Mouse (Mus musculus): ENCODE results near the gene Ccnj. TPM values are rescaled to one million over a fixed set of nuclear protein-coding genes. Genes with fewer than 3 reads are reported as not detected.

The Ccnj gene
- polyA plus RNA-seq, 1 experiment from 2014 or later = 42.6 TPM

GRCm38 (mm10) chr19:40817901-40818532, 13.1 kb upstream of the Ccnj start:
- Histone ChIP-seq H3K9ac (ENCODE audit: low read length) (no peak overlapping the region), H3K4me1 (ENCODE audit: control insufficient read depth, insufficient read depth, low read length) (no peaks in the 10 kb centered on the region), H3K36me3 (ENCODE audit: control insufficient read depth, insufficient read depth, low read length) (no peaks in the 10 kb centered on the region), H3K4me3 (ENCODE audit: low read depth, low read length) (no peak overlapping the region), H3K27ac (ENCODE audit: low read depth, low read length) (no peak overlapping the region), H3K9me3 (ENCODE audit: control insufficient read depth, low read length) (no peaks in the 10 kb centered on the region), H3K4me2 (no peak overlapping the region), H3K27me3 (ENCODE audit: control insufficient read depth, insufficient read depth, low read length) (no peaks in the 10 kb centered on the region)
- 87% methylated on average over 6 of the region's 6 CpGs for WGBS
- DNase-seq (ENCODE audit: low spot score, missing footprints) (no peak), ATAC-seq (ENCODE audit: low FRiP score) (no peak)

- Histone ChIP-seq H3K27ac (ENCODE audit: low read depth, low read length) (no peak overlapping the region), H3K4me2 (no peak overlapping the region), H3K4me1 (ENCODE audit: control insufficient read depth, insufficient read depth, low read length) (no peaks in the 10 kb centered on the region), H3K36me3 (ENCODE audit: control insufficient read depth, insufficient read depth, low read length) (no peaks in the 10 kb centered on the region), H3K9me3 (ENCODE audit: control insufficient read depth, low read length) (no peaks in the 10 kb centered on the region), H3K27me3 (ENCODE audit: control insufficient read depth, insufficient read depth, low read length) (no peaks in the 10 kb centered on the region), H3K9ac (ENCODE audit: low read length) (no peak overlapping the region), H3K4me3 (ENCODE audit: low read depth, low read length) (no peak overlapping the region)
- WGBS = 82% methylated on average over 7 of the region's 7 CpGs
- ATAC-seq (ENCODE audit: low FRiP score) (no peak), DNase-seq (ENCODE audit: low spot score, missing footprints) (no peak)
These were observed 12.3 kb upstream of the Ccnj start for GRCm38 (mm10) chr19:40818764-40819163.

- Histone ChIP-seq H3K4me2 (no peak overlapping the region), H3K4me3 (ENCODE audit: low read depth, low read length) (no peak overlapping the region), H3K9me3 (ENCODE audit: control insufficient read depth, low read length) (no peaks in the 10 kb centered on the region), H3K27me3 (ENCODE audit: control insufficient read depth, insufficient read depth, low read length) (no peaks in the 10 kb centered on the region), H3K9ac (ENCODE audit: low read length) (no peak overlapping the region), H3K27ac (ENCODE audit: low read depth, low read length) (no peak overlapping the region), H3K4me1 (ENCODE audit: control insufficient read depth, insufficient read depth, low read length) (no peaks in the 10 kb centered on the region), H3K36me3 (ENCODE audit: control insufficient read depth, insufficient read depth, low read length) (no peaks in the 10 kb centered on the region)
- 80% methylated on average over 4 of the region's 4 CpGs for WGBS
- no peak for ATAC-seq (ENCODE audit: low FRiP score)
- DNase-seq (ENCODE audit: low spot score, missing footprints) = no peak
These were observed 9.7 kb upstream of the Ccnj start for GRCm38 (mm10) chr19:40821306-40821825.

GRCm38 (mm10) chr19:40825636-40826035, 5.4 kb upstream of the Ccnj start:
- ATAC-seq (ENCODE audit: low FRiP score) (no peak), DNase-seq (ENCODE audit: low spot score, missing footprints) (no peak)
- no peak overlapping the region for H3K27ac ChIP-seq (ENCODE audit: low read depth, low read length)
- H3K4me1 ChIP-seq (ENCODE audit: control insufficient read depth, insufficient read depth, low read length) = 0 out of 2 replicates have a peak, but pooled peaks cover 3% of the 10 kb centered on the region
- WGBS = 78% methylated on average over 5 of the region's 5 CpGs
- no peaks in the 10 kb centered on the region for H3K9me3 ChIP-seq (ENCODE audit: control insufficient read depth, low read length)
- no peaks in the 10 kb centered on the region for H3K27me3 ChIP-seq (ENCODE audit: control insufficient read depth, insufficient read depth, low read length)
- H3K36me3 ChIP-seq (ENCODE audit: control insufficient read depth, insufficient read depth, low read length) = no peaks in the 10 kb centered on the region
- H3K4me2 ChIP-seq = no peak overlapping the region
- H3K9ac ChIP-seq (ENCODE audit: low read length) = no peak overlapping the region
- no peak overlapping the region for H3K4me3 ChIP-seq (ENCODE audit: low read depth, low read length)

- no peak overlapping the region for H3K9ac ChIP-seq (ENCODE audit: low read length)
- WGBS = 85% methylated on average over 7 of the region's 7 CpGs
- no peaks in the 10 kb centered on the region for H3K9me3 ChIP-seq (ENCODE audit: control insufficient read depth, low read length)
These were observed 4.3 kb upstream of the Ccnj start for GRCm38 (mm10) chr19:40826735-40827134.

GRCm38 (mm10) chr19:40830198-40830597, 881 bp upstream of the Ccnj start:
- 66% methylated on average over 7 of the region's 7 CpGs for WGBS
- Histone ChIP-seq H3K27me3 (ENCODE audit: control insufficient read depth, insufficient read depth, low read length) (no peaks in the 10 kb centered on the region), H3K9me3 (ENCODE audit: control insufficient read depth, low read length) (no peaks in the 10 kb centered on the region), H3K4me1 (ENCODE audit: control insufficient read depth, insufficient read depth, low read length) (peaks cover 20% of the 10 kb centered on the region), H3K4me2 (peak overlapping the region; percentile 52), H3K36me3 (ENCODE audit: control insufficient read depth, insufficient read depth, low read length) (no peaks in the 10 kb centered on the region), H3K9ac (ENCODE audit: low read length) (peak overlapping the region; percentile 100), H3K27ac (ENCODE audit: low read depth, low read length) (peak overlapping the region; percentile 91; the same call in 1 of the 2 replicates), H3K4me3 (ENCODE audit: low read depth, low read length) (peak overlapping the region; percentile 90)
- no peak for ATAC-seq (ENCODE audit: low FRiP score)
- no peak for DNase-seq (ENCODE audit: low spot score, missing footprints)

More at GRCm38 (mm10) chr19:40826735-40827134, 4.3 kb upstream of the Ccnj start:
- no peak for ATAC-seq (ENCODE audit: low FRiP score)
- H3K4me2 ChIP-seq = no peak overlapping the region
- H3K27ac ChIP-seq (ENCODE audit: low read depth, low read length) = no peak overlapping the region
- H3K4me3 ChIP-seq (ENCODE audit: low read depth, low read length) = no peak overlapping the region
- DNase-seq (ENCODE audit: low spot score, missing footprints) = no peak
- H3K4me1 ChIP-seq (ENCODE audit: control insufficient read depth, insufficient read depth, low read length) = 0 out of 2 replicates have a peak, but pooled peaks cover 3% of the 10 kb centered on the region
- no peaks in the 10 kb centered on the region for H3K36me3 ChIP-seq (ENCODE audit: control insufficient read depth, insufficient read depth, low read length)
- H3K27me3 ChIP-seq (ENCODE audit: control insufficient read depth, insufficient read depth, low read length) = no peaks in the 10 kb centered on the region

- no peaks in the 10 kb centered on the region for H3K27me3 ChIP-seq (ENCODE audit: control insufficient read depth, insufficient read depth, low read length)
- H3K36me3 ChIP-seq (ENCODE audit: control insufficient read depth, insufficient read depth, low read length) = no peaks in the 10 kb centered on the region
- peak overlapping the region; percentile 100 for H3K9ac ChIP-seq (ENCODE audit: low read length)
- H3K4me3 ChIP-seq (ENCODE audit: low read depth, low read length) = peak overlapping the region; percentile 90
- H3K9me3 ChIP-seq (ENCODE audit: control insufficient read depth, low read length) = no peaks in the 10 kb centered on the region
- peaks cover 20% of the 10 kb centered on the region for H3K4me1 ChIP-seq (ENCODE audit: control insufficient read depth, insufficient read depth, low read length)
- H3K27ac ChIP-seq (ENCODE audit: low read depth, low read length) = peak overlapping the region; percentile 91
- peak overlapping the region; percentile 52 for H3K4me2 ChIP-seq
- under 1% methylated on average over 69 of the region's 76 CpGs for WGBS
- ATAC-seq (ENCODE audit: low FRiP score) (peak; percentile 80), DNase-seq (ENCODE audit: low spot score, missing footprints) (peak; percentile 93)
These were observed 530 bp downstream of the Ccnj start for GRCm38 (mm10) chr19:40831416-40832201.

- peak overlapping the region; percentile 52 for H3K4me2 ChIP-seq
- H3K9me3 ChIP-seq (ENCODE audit: control insufficient read depth, low read length) = no peaks in the 10 kb centered on the region
- H3K27me3 ChIP-seq (ENCODE audit: control insufficient read depth, insufficient read depth, low read length) = no peaks in the 10 kb centered on the region
- H3K9ac ChIP-seq (ENCODE audit: low read length) = peak overlapping the region; percentile 100
- H3K4me1 ChIP-seq (ENCODE audit: control insufficient read depth, insufficient read depth, low read length) = peaks cover 20% of the 10 kb centered on the region
- H3K27ac ChIP-seq (ENCODE audit: low read depth, low read length) = no peak overlapping the region
- peak overlapping the region; percentile 90 for H3K4me3 ChIP-seq (ENCODE audit: low read depth, low read length)
- DNase-seq (ENCODE audit: low spot score, missing footprints) = peak; percentile 86
- no peaks in the 10 kb centered on the region; the same call in 1 of the 2 replicates for H3K36me3 ChIP-seq (ENCODE audit: control insufficient read depth, insufficient read depth, low read length)
- no peak for ATAC-seq (ENCODE audit: low FRiP score)
- 34% methylated on average over 5 of the region's 5 CpGs for WGBS
These were observed 1.3 kb downstream of the Ccnj start for GRCm38 (mm10) chr19:40832361-40832760.

GRCm38 (mm10) chr19:40834436-40834835, 3.4 kb downstream of the Ccnj start:
- Histone ChIP-seq H3K36me3 (ENCODE audit: control insufficient read depth, insufficient read depth, low read length) (peaks cover 9% of the 10 kb centered on the region; the same call in 1 of the 2 replicates), H3K4me1 (ENCODE audit: control insufficient read depth, insufficient read depth, low read length) (peaks cover 20% of the 10 kb centered on the region), H3K9me3 (ENCODE audit: control insufficient read depth, low read length) (no peaks in the 10 kb centered on the region), H3K4me2 (no peak overlapping the region), H3K4me3 (ENCODE audit: low read depth, low read length) (no peak overlapping the region), H3K9ac (ENCODE audit: low read length) (no peak overlapping the region), H3K27ac (ENCODE audit: low read depth, low read length) (no peak overlapping the region), H3K27me3 (ENCODE audit: control insufficient read depth, insufficient read depth, low read length) (no peaks in the 10 kb centered on the region)
- DNase-seq (ENCODE audit: low spot score, missing footprints) (no peak), ATAC-seq (ENCODE audit: low FRiP score) (no peak)
- WGBS = 92% methylated on average over 6 of the region's 6 CpGs
